Mouse (Mus musculus): ENCODE data around the gene Catsperd. TPM values are rescaled to one million over a fixed set of nuclear protein-coding genes. Genes with fewer than 3 reads are reported as not detected.

The Catsperd gene
- total RNA-seq, 2 experiments from 2014 or later = 1.5 to 2.4 TPM

DNA sequence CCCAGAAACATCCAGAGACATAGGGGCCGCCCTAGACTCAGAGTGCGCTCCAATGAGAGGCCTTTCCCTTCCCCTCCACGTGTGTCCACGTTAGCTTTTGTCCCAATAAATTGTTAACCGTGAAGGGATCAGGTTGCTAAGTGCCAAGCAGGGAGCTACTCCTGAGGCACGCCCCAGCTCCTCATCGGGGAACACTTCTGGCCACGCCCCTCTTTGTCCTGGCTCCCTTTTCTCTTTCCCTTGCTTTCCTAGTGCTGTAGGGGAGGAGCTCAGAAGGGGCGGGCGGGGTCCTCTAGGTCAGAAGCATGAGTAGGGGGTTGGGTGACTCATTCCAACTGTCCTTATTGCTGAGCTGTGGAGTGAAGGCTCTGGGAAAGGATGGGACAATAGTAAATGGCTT is 36.4 kb downstream of the Catsperd start:
- no peak for DNase-seq

DNA sequence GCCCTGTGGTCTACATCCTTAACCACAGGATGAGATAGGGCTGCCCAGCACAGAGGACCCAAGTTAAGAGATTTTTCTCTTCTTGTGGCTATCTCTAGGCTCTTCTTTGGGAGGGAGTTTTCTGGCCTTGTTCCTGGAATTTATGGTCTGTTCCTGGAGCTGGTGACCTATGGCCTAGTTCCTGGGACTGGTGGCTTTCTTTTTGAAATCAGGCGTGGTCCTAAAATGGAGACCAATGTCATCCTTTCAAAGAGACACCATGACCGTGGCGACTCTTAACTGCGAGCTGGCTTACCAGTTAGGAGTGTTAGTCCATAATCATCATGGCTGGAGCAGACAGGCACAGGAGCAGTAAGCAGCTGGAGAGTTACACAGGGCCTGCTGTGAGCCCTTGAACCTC is 38.4 kb downstream of the Catsperd start:
- DNase-seq = no peak

DNA sequence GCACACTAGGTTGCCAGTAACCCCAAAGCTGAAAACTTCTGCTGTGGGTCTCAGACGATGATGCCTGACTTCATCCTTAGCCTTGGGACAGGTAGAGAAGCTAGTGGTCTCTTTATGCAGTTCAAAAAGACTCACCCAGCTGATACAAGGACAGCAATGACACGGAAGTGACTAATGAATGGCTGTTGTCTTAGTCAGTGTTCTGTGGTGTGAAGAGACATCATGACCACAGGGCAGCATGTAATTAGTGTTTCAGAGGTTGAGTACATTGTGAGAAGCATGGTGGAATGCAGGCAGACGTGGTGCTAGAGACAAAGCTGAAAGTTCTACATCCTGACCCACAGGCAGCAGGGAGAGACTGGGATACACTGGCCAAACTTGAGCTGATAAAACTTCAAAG is 39.6 kb downstream of the Catsperd start:
- no peak for DNase-seq

DNA sequence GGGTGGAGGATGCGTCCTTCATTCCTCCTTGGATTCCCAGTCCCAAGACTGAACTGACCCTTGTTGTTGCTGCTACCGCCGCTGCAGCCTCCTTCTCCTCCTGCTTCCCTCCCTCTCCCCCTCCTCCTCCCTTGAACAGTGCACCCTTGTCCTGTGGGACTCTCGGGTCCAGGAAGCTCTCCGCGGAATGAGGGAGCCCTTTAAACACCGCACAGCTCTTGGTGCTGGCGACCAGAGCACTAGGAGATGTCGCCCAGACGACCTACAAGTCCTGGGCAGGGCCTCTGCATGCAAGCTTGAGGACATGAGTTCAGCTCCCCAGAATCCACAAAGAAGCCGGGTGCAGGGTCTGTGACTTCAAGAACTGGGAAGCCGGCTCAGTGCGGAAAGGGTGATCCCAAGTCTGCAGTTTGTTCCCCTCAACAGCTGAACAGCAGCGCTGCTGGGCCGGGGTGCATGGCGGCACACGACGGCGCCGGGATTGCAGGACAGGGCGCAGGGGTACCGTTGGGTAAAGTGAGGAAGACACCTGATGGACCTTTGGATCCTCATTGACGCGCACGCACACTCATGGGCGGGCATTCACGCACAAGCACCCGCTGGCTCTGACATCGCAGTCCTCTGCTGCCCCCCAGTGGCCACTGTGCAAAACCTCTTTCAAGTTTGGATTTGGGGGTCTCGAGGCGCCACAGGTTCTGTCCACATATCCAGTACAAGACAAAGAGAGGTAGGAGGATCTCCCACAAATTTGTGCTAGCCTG is 40.6 kb downstream of the Catsperd start:
- peak; percentile 89 to 93 for DNase-seq

DNA sequence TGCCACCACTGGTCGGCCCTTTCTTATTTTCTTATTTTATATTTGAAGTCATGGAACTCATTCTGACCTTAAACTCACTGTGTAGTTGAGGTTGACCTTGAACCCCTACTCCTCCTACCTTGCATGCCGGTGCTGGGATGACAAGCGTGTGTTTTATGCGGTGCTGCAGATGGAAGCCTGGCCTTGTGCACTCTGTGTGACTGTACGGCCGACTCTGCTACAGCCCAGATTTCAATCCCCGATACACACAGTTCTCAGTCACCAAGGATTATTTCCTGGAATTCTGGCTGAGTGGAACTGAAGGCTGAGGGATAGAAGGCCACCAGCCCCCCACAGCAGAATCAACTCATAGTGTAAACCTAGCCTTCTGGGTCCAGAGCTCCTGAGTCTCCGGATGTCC is 41.8 kb downstream of the Catsperd start:
- DNase-seq = no peak

DNA sequence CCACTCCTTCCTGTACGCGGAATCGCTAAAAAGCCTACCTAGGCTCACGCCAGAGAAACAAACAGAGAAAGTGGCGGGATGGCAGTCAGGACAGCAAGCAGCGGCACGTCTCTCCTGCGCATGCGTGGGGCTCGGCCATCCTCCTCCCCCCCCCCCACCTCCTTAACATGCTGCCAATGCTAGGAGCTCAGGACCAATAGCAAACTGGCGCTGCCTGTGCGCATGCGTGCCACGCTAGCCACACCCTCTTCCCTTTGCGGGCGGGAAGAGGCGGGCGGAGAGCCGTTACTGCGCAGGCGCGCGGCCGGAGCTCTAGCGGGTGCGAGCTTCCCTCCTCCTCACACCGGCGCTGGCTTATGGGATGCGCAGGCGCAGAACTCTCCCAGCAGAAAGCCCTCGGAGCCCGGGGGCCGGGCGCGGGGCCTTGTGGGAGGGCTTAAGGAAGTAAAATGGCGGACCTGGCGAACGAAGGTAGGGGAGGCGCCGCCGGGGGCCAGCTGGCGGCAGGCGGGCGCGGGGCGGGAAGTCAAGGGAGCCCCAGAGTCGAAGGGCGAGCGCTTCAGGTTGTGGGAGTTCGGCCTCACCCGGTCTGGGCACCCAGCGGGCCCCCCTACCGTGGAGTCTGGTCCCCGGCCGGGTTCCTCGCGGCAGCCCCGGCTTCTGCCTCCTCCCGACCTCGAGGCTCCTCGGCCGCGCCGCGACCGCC is 45.2 kb downstream of the Catsperd start, which contains the start of gene Ranbp3:
TSS of gene Ranbp3 (plus strand) at position 354 of the 706 bp plus-strand sequence.
- peak; percentile 99 to 100 for DNase-seq

DNA sequence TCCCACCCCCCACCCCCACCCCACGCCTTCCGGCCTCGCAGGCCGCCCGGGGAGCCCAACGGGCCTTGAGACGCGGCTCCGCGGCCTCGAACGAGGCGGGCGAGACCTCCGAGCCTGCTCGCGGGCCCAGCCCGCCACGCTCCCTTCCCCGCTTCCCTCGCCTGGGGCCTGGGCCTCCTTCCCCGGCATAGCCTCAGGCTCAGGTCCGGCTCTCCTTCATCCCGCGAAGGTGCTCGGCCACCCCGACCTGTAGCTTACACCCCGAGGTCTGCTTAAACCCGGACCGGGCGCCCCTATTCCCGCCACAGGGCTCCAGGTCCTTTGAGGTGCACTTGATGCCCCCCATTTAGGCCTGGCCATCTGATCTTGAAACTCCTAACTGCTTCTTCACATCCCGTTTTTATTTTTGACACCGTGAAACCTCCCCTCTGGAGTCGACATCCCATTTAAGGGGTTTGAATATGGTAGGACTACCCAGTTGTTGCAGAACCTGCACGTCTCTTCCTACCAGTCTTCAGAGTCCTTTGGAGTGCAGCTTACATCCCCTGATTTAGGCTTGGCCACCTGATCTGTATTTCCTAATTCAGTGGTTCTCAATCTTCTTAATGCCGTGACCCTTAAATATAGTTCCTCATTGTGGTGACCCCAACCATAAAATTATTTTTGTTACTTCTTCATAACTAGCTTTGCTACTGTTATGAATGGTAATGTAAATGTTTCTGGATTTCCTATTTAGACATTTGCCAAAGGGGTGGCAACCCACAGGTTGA is 45.9 kb downstream of the Catsperd start:
- DNase-seq = peak in 1 of 2 experiments; percentile 47

DNA sequence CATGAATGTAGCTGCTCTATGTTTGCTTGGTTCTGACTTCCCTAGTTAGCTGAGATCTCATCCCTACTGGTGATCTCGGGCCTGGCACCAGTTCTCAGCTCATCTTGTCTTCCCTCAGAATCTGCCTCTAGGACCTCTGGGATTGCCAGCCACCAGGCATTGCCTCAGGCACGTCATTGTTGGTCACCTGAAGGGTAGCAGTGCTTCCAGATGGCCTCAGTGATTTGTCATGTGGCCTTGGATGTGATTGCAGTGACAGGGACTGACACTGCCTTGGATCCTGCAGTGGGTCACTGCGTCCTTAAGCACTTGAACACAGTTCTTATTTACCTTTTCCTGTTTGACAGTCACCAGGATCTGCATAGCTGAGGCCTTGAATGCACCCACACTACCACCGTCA is 53.8 kb downstream of the Catsperd start:
- peak; percentile 32 to 64 for DNase-seq

DNA sequence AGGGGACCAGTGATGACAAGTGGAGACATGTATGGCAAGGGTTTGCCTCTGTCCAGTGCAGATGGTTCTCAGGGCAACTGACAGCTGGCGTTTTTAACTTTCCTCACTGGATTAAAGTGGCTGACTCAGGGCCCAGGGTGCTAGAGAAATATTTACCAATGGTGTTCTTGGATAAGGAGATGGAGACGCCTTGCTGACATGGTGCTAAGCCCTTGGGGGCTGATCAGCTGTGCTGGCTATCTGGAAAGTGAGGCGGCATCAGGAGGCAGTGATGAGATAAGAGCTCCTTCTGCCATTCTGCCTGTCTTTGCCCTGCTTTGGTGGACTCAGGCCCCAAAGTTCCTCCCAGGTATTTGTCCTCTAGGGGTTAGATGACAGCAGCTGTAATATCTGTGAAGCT is 54.9 kb downstream of the Catsperd start:
- DNase-seq = no peak

DNA sequence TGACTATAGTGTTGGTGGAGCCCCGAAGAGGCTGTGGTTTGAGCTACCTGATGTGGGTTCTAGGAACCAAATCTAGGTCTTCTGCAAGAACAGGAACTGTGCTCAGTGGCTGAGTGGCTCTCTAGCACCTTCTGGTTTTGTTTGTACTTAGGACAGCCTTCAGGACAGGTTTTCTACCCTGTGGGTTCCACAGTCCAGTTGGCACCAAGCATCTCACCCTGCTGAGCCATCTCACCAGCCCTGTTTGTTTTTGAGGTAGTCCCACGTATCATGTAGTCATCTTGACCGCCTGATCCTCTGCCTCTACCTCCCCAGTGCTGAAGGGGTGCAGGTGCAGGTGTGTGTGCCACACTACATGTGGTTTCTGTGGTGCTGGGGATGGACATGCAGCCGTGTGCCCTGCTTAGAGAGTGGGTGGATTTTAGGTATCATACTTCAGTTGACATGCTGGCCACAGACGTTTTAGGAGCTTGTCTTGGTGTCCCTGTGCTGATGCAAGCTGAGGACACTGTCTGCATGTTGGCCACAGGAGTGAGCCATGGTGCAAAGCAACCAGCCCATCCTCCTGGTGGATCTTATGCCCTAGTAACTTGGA is 55.7 kb downstream of the Catsperd start:
- DNase-seq = no peak

DNA sequence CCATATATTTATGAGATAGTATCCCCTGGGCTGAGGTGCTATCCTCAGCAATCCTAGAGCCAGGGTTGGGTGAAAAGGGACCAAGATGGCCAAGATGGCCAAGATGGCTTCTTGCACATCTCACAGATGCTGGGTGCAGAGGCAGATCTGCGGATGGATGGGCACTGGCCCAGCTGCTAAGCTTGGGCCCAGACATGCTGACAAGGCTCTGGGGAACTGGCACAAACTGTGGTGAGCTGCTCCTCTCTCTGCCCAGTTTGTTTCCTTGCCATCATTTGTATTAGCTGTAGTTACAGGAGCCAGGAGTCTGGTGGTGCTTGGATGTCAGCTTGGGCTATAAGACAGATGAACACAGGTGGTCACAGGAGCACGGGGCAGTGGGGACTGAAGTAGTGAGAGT is 56.7 kb downstream of the Catsperd start:
- no peak for DNase-seq

DNA sequence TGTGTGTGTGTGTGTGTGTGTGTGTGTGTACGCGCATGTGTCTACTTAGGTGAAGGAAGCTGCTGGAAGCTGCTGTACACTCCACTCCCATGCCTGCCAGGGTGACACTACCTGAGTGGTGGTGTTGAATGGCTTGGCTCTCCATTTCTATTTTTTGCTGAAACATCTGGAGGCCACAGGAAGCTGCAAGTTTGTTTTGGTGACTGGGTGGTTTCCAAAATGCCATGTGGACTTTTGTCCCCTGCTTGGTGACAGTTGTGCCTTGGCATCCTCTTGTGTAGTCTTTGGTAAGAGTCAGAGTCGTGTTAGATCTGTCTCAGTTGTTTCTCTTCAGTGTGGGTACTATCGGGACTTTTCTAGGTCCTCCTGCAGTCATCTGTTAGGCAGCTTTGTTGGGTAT is 58.9 kb downstream of the Catsperd start:
- no peak for DNase-seq

DNA sequence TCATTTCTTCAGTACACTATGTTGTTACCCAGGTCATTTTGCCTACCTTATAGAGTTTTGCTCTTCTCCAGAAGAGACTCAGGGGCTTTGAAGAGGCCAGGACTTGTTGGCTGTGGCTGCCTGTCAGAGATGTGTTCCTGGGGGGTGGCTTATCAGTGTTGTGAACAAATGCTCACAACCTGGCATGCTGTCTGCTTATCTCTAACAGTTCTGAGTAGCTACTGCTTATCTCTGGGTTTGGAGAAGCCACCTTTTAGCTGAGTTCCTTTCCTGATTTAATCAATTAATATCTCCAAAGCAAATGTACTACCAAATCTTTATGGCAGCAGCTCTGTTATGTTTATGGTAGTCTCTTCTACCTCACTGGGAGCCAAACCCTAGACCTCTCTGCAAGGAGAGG is 60.1 kb downstream of the Catsperd start:
- no peak for DNase-seq

DNA sequence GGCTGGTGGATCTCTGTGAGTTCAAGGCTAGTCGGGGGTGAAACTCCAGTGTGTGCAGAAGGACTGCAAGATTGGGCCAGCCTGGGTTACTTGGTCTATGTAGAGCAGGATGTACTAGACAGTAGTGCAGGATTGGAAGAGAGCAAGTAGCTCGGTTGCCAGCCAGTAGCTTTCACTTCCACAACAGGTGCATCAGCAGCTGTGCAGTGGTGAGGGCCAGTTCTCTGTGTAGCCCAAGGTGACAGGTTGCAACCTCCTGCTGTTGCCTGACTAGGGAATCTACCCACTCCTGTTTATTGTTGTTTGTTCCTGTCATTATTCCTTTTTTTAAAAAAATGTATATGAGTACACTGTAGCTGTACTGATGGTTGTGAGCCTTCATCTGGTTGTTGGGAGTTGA is 60.7 kb downstream of the Catsperd start:
- DNase-seq = no peak

DNA sequence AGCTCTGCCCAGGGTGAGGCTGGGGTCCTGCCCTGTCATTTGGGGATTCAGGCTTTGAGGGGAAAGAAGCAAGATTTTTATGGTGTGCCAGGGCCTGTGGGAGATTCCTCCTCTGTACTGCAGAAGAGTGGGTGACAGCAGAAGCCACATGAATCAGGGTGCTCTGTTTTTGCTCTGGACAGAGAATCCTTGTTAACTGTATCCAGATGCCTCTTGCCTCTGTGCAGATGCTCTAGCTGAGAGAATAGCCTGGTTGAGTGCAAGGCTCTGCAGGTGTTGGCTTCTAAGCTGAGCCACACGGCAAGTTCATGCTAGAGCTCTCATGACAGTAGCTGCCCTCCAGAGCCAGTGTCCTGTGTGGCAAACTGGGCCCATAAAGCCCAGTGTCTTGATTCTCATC is 65.5 kb downstream of the Catsperd start:
- DNase-seq = no peak

DNA sequence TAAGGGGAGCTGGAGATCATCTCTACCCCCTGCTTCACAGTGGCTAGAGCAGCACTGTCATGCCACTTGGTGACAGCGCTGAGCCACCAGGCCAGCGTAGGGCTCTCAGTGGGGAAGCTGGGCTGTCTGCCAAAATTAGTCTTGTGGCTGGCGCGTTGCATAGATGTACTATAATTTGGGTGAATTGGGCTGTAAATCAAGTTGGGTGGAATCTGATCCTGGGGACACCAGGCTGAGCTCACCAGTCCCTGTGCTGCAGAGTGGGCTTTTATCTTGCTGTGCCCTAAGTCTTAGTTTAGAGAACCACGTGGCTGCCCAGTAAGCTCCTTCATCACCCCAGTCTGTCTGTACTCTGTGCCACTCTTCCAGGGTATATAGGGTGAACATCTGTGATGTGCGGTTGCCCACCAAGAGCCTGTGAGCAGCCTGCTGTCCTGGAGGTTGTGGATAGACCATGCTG is 65.9 kb downstream of the Catsperd start:
- DNase-seq = peak; percentile 82 to 87

DNA sequence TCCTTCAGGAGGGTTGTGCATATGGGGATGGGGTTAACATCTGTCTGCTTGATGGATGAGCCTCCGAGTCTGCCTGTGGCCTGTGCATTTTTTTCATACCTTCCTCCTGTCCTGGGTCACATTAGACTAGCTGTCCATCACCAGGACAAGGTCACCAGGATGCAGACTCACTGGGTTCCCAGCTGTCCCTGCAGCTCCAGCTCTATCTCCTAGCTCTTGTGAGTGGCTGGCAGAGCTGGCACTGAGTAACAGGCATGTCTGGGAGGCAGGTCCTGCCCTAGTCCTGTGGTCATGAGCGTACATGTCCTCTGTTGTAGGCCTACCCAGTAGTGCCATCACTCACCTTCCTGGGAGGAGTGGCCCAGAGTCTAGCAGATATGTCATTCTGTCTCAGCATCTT is 72.5 kb downstream of the Catsperd start:
- DNase-seq = peak in 1 of 2 experiments; percentile 30

DNA sequence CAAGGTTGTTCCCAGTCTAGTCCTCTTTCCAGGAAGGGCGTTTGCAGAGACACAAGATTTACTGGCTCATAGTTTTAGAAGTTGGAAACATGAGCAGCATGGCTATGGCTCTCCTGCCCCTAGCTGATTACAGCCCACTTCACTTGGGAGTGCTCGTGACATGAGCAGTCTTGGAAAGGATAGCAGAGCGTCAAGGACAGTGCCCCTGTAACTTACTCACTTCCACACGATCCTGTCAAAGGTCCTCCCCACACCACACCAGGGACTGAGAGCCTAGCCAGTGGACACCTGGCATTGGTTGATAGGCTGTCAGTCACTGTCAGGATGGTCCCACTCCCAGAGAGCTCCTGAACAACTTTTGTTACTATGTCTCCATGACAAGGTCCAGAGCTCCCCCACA is 75.1 kb downstream of the Catsperd start:
- no peak for DNase-seq

DNA sequence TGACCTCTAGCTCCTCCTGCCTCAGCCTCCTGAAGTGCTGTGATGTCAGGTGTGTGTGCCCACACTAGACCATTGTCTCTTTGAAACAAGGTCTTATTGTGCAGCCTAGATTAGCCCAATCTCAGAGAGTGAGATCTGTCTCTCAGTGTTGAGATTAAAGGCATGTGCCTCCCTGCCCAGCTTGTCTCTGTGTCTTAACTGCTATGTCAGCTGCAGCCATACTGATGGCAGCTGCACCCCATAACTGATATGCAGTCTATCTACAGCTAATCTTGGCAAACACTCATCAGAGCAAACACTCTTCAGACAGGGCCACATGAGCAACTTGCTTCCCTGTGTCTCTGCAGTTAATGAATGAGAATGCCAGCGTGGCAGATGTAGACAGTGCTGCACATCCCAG is 78.6 kb downstream of the Catsperd start:
- no peak for DNase-seq

DNA sequence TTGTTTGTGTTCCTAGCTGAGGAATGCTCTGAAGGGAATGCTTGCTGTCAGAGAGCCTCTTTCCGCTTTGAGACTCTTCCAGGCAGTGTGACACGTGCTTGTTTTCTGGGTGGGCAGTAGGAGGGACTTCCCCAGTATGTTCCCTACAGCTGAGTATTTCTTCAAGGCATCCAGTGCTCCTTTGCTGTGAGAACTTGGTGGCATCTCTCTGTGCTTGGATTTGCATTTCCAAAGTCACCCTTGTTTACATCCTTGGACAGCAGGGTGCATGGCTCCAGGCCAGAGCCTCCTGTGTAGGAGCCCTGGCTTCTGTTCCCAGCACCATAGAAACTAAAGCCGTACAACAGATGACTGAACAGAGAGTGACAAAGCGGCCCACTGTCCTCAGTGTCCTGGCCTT is 80.7 kb downstream of the Catsperd start:
- DNase-seq = peak in 1 of 2 experiments; percentile 37

DNA sequence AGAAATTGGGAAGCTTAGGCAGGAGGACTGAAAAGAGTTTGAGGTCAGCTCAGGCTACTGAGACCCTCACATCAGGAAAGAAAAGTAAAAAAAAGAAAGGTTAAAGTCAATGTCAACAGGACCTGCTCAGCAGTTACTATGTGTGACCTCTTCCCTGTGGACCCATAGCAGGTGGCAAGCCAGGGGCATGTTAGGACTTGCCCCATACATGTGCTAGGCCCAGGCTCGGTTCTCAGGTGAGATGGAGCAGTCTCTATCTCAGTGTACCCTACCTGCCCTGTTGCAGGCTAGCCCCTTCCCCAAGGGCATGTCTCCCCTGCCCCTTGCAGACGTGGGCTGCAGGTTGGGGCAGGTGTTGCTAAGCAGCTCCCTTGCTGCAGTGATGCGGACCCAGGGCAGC is 81.8 kb downstream of the Catsperd start:
- DNase-seq = no peak

All from adrenal gland, postnatal 36 days (tissue).